Mouse (Mus musculus) bone marrow, adult 2 months (tissue): ENCODE measurements around the gene Maneal.

Source experiments
- CTCF ChIP-seq: fragments of 200-500 bp; IDR thresholded peaks from 2 replicates; pipeline ENCODE4 v1.5.1; 2011; ENCODE audit warnings: low read length, control low read depth; ENCODE audit not compliant: control insufficient read depth, insufficient read depth
- POLR2A ChIP-seq: fragments of 200-500 bp; IDR thresholded peaks from 2 replicates; pipeline ENCODE4 v1.6.1; 2011; ENCODE audit warnings: low read depth, mild to moderate bottlenecking, control low read depth, low read length, borderline replicate concordance; ENCODE audit not compliant: control insufficient read depth

- TF ChIP-seq POLR2A: no peak
- no peak for TF ChIP-seq CTCF
These were observed 52.7 kb downstream of the Maneal start for GRCm38 (mm10) chr4:124809136-124809883.
